Mouse (Mus musculus): ENCODE results near the gene Usp47.

DNA sequence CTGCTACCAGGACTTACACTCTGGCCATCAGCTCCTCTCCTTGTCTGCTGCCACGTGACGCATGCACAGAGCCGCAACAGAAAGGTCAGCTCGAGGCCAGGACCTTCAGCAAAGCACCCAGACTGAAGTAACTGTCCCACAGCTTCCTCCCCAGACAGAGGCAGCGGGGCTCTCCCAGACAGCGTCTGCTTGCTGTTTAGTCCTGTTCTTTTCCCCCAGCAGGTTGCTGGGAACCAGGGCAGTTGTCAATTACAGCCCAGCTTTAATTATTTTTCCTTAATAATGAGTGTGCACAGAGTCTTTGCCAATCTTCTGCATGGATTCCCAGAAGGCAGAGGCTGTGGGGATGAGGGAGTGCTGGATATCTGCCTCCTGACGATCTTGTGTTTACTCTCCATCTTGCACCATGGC, 119.8 kb downstream of the Usp47 start:
- no peak for TF ChIP-seq CTCF (IDR thresholded peaks at IDR 0.05; ENCODE audit: control insufficient read depth, insufficient read depth, insufficient read length)
- TF ChIP-seq MAX (IDR thresholded peaks at IDR 0.05): no peak
- TF ChIP-seq CEBPB (IDR thresholded peaks at IDR 0.05; ENCODE audit: low read depth): no peak
- TF ChIP-seq USF1 (IDR thresholded peaks at IDR 0.05; ENCODE audit: low read depth): no peak

Measured in C2C12 (cell line).